Mouse (Mus musculus): ENCODE results near the gene Prmt3. TPM values are rescaled to one million over a fixed set of nuclear protein-coding genes. Genes with fewer than 3 reads are reported as not detected.

Prmt3 gene
- 10 to 100 TPM; 32.7 to 51.7 TPM for total RNA-seq (2021)
- long read RNA-seq, experiment 1, transcript Prmt3-201 (16 exons, 2,507 nt): major isoform, 48 of 61 reads
- long read RNA-seq, experiment 1, partial matches to known transcripts: 1 of 61 reads
- long read RNA-seq, experiment 1, other reads (novel, unspliced or antisense): 11 of 61 reads
- long read RNA-seq, experiment 2, transcript Prmt3-201 (16 exons, 2,507 nt): major isoform, 16 of 23 reads
- long read RNA-seq, experiment 2, partial matches to known transcripts: 2 of 23 reads
- long read RNA-seq, experiment 2, other reads (novel, unspliced or antisense): 4 of 23 reads

DNA sequence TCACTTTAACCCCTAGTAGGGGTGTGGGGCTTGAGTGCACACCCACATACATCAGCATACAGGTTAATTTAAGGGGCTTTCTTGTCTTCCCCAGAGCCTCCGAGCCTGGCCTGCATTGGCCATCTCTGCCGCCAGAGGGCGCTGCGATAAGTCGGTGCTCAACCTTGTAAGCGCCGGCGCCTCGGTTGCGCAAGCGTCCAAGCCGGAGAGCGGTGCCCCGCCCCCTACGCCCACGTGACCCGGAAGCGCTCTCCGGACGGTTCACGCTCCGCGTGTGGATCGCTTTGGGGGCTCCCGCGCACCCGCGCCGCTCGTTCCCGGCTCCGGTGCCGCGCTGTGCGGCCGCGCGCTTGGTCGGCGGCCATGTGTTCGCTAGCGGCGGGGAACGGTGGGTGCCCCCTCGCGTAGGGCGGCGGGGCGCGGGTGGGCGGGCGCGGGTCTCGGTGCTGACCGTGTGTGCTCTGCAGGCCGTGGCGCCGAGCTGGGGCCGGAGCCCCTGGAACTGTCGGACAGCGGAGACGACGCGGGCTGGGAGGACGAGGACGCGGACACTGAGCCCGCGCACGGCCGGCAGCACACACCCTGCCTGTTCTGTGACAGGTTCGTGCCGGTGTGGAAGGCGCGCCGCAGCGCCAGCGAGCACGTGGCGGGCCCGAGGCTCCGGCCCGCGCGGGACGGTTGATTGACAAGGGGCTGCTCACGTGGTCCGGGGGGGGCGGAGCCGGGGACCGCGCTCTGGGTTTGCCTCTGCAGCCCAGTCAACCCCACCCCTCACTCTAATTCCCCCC lies at the start of gene Prmt3:
Prmt3 (plus strand) TSS at position 233 of the 788 bp plus-strand sequence.
- DNase-seq: peak; percentile 99

DNA sequence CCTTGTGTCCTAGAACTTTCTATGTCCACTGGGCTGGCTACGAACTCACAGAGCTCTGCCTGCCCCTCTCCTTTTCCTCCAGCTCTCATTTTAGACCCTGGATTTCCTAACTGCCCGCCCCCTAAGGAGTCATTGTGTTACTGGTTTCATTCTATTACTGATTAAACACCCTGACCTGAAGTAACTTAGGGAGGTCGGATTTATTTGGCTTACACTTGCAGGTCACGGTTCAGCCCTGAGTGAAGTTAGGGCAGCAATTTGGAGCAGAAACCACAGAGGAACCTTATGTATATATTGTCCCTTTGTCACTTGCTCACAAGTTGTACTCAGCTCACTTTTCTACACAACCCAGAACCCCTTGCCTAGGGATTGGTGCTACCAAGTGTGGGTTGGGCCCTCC lies 43.8 kb upstream of the Prmt3 start:
- no peak for DNase-seq

DNA sequence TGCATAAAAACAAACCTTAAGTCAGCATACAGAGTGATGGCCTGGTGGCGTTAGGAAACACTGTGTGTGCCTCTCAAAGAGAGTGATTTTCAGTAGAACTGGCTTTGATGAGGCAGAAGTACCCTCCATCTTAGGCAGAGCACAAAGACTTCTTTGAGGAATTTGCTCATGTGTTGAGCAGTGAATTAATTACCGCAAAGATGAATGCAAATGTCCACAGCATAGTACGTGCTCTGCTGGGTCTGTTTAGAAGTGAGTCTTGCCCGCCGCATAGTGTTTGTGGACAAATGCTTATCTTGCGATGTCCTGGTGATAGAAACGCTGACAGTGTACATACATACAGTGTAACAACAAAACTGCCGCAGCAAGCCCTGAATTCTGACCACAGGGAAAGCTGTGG lies 38.7 kb upstream of the Prmt3 start:
- no peak for DNase-seq

DNA sequence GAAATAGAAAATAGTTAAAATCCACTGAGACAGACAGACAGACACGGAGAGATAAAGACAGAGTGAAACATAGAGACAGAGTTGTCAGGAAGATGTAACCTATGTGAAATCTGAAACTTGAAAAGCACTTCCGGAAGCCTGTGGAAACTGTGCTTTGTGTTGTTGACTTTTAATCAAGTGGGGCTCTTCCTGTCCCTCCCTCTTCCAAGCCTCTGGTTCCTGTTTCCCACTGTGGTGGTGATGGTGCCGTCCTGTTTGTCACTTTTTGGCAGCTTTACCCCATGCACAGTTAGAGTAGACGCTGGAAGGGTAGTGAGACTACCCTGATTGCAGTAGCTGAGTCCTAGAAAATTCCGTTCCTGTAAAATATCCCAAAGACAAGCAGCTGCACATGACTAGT lies 36.7 kb upstream of the Prmt3 start:
- no peak for DNase-seq

DNA sequence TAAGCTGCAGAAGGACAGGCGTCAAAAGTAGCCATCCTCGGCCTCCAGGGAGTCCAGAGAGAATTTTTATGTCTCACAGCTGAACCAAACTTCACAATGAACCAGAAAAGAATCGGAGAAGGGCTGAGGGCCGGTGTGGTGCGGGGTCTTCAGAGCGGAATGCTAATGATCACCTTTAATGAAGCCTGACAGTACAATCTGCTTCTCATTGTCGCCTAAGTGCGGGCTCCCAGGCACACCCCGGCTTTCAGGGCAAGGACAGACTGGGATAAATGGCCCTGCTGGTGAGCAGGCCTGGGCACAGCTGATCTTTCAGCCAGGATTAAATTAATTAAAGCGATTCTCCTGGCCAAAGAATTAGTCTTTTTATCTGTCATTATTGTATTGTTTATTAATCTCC lies 36.2 kb upstream of the Prmt3 start:
- no peak for DNase-seq

DNA sequence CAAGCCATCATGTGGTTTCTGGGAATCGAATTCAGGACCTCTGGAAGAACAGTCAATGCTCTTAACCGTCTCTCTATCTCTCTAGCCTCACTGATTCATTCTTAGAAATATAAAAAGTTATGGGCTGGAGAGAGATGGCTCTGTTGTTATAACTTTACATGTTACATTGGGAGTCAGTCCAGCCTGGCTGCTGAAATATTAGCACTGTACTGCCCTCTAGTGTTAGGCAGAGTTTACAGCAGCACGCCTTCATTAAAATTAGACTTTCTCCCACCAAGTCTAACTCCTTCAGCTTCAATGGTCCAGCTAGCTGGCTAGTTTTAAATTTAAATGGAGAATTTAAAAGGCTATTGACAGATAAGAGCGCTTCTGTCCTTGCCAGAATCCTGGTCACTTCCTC lies 27.0 kb upstream of the Prmt3 start:
- DNase-seq: peak in 1 of 2 experiments; percentile 32

DNA sequence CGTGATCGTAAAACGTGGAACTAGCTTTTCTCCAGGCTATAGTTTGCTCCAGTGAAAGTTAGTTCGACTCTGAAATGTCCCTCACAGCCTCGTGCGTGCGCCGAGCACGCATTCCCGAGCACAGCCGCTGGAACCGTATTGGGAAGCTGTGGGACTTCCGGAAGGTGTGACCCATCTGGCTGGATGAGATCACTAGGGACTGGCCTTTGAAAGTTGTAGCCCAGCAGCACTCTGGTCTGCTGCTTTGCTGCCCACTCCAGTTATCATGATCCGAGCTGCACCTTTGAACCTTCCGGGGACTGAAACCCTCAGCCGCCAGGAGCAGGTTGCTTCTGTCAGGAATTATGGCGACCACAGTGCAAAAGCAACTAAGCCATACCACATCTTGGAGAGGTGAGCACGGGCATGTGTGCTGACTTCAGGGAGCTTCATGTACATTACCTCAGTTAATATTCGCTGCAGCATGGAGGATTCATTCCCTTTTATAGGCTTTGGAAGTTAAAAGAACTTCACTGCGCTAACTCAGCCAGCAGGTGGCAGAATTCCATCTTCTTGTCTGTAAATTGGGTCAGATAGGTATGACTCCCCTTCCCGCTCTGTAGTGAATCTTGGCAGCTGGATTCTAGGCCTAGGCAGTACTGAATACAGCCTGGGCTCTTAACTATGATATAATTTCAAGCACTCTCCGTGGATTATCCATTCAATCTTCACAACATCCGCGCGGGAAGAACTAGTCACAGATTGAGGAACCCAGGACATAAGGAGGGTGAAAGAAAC lies 25.2 kb upstream of the Prmt3 start:
- peak; percentile 51 to 65 for DNase-seq

DNA sequence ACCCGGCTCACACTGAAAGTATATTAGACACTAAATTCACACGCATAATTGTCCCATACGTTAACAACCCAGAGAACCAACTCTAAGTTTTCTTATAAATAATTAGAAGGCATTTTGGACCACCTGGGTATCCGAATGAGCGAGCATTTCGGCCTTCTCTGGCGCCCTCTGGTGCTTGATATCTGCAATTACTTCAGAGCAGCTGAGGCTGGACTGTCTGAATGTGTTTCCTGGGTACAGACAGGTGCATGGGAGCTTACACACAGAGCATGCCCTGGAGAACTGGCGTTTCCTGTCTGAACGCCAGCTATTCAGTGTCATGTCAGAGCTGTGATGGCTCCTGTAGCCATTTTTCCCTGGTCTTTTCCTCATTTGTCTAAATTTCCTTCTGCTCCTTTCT lies 23.4 kb upstream of the Prmt3 start:
- DNase-seq: peak; percentile 66 to 67

DNA sequence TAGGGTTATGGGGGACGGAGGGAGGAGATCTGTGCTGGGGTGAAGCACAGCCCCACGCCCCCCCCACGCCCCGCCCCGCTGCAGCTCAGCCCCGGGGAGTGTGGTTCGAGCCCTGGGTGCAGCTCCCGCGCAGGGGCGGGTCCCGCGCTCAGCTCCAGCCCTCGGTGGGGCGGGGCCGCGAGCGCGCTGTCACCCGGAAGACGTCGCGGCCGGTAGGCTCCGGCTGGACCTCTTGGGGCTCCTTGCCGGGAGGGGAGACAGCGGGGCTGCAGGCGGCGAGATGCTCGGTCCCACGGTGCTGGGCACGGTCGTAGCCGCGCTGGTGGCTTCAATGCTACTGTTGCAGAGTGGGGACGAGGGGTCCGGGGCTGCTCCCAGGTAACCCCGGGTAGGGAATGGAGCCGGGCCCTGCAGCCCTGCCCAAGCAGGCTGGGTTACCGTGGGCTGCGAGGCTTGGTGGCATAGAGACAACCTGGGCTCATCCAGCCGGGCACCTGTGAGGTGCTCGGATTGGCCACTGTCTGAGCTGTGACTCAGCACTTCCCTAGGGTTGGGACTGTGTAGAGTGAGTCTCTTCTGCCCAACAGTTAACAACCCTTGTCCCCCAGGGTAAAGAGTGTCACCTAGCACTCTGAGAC lies 19.1 kb upstream of the Prmt3 start, which contains the start of gene Htatip2:
Htatip2 (plus strand) TSS at position 182 of the 638 bp plus-strand sequence.
- peak; percentile 77 to 89 for DNase-seq

DNA sequence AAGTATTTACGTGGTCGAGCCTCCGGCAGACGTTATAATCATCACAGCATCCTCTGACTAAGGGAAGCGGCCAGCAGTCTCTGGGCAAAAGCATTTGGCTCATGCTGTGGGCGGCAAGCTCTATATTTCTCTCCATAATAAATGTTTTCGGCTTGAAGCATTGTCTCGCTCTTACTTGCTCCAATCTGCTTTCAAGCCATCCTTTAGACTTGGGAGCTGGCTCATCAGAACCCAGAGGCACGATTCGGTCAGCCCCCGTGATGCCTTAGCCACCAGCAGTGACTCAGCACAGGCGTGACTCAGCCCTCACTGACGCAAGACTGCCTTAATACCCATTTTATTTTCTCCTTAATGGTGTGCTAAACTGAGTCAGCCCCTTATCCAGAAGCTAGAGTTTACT lies 15.5 kb upstream of the Prmt3 start:
- DNase-seq: peak; percentile 86 to 88

DNA sequence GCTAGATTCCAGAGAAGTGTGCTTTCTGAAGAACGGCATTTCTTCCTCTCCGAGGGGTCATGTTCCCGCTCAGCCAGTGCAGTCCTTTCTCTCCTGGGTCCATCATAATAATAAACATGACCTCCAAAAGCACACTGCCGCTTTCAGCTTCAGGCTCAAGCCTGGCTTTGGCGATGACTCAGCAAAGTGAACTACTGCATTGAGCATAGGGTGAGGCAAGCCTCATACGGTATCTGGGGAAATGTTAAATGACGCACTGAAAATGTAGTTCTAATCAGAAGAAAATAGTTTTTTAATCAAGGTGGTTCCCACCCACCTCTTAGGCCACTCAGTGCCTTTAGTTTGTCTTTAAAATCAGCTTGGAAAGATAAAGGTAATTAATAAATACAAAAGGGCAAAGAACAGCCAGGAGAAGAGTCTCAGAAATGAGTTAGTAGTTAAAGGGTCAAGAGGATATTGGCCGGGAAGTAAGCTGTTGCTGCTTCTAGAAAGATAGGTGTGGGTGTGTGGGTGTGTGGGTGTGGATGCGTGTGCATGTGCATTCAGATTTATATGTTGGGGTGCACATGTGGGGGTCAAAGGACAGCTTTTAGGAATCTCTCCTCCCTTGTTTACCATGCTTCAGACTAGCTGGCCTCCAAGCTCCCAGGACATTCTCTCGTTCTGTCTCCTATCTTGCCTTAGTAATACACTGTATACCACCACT lies 14.0 kb upstream of the Prmt3 start:
- peak; percentile 59 to 61 for DNase-seq

DNA sequence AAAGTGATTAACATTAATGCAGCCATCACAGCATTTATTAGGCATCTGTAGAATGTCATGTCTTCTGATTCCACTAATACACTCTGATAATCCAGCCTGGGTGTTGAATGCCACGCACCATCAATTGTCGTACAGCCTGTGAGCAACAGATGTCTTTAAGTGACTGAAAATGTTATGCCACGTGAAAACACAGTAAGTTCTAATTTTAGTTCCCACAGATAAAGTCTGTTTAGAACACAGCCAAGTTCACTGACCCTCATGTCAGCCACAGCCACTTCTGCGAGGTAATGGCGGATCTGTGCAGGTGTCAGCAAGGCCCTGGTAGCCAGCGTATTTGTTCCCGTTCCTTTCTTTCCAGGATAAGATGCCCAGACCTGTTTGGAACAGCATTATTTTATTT lies 12.0 kb upstream of the Prmt3 start:
- no peak for DNase-seq

DNA sequence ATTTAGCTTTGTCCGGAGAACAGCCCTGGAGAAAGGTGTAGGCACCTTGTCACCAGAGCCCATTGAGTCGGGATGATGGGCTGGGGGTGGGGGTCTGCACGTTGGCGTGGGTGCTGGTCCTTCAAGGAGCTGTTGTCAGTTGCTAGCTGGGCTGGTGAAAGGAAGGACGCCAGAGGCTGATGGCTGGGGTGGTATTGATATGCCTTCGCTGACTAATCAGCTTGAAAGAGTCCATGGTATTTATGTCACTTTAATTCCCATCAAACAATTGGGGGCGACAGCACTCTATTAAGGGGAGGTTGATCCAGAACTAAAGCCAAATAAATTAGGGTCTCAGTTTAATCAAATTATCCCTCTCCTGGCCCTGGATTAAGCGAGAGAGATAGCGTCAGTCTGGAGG lies 9.6 kb upstream of the Prmt3 start:
- no peak for DNase-seq

DNA sequence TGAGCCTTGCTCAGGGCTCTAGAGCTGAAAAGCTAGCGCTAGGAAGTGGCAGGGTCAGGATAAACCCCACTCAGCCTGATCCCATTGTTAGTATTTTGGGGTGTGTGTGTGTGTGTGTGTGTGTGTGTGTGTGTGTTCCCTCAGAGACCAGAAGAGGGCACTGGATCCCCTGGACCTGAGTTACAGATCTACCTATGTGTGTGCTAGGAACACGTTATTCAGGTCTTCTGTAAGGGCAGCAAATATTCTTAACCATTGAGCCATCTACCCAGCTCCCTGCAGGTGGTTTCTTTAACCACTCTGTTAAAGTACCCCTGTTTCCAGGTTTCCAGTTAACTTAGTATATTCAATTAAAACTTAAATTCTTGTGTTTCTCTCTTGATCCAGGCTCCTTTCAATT lies 3.8 kb upstream of the Prmt3 start:
- no peak for DNase-seq

DNA sequence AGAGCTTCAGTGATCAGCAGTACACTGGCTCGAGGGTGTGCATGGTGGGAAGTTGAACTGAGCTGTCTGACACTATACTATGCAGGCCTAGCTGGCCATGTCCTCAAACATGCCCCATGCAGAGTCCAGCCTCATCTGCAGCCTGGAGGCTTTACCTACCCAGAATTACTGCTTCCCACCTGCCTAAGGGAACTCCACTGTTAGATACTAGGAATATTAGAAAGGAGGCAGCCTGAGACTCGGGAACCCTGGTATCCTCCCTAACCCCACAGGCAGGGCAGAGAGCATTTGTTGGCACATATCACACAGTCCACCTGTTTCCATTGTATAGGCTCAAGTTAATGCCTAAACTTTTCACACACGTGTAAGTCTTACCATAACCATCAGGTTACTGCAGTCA lies 561 bp upstream of the Prmt3 start:
- DNase-seq: no peak

DNA sequence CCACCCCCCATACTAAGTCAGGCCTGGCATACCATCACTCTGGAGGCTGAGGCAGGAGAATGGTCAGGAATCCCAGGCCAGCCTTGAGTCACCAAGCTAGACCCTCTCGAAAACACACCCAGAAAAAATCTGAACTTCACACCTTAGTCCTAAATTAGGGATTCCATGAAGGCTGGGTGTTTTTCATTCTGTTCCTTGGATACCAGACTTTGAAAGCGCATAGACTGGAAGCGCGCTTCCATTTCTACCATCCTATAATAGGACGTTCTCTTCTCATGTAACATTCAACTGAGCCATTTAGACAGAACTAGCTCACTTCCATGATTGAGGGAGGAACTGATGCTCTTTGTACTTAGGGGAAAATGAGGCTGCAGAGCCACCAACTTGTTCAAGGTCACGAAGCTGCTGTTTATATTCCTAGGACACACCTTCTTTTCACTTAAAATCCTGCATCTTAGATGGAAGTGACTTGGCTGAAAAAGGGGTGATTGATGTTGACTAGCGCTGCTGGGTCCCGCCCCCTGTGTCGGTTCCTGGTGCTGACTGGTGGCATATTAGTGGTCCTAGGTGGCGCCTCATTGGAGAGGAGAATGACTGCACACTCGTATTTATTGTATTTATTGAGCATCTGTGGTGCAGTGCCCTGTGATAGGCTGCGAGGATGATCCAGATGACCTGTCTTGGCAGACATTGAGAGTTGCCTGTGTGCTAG lies 914 bp downstream of the Prmt3 start:
- no peak for DNase-seq

DNA sequence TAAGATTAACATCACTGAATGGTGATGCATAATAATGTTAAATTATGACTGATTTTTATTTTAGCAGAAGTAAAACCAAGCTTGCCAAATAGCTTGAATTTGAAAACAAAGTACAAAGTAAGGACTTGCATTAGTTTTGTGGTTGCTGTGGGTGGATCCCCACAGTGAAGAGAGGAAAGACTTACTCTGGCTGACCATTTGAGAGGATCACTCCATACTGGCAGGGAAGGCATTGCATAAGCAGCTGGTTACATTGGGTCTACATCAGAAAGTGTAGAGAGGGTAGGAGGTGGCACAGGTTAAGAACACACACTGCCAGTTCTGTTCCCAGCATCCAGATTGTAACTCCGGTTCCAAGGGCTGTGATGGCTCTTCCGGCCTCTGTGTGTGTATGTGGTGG lies 4.9 kb downstream of the Prmt3 start:
- DNase-seq: no peak

DNA sequence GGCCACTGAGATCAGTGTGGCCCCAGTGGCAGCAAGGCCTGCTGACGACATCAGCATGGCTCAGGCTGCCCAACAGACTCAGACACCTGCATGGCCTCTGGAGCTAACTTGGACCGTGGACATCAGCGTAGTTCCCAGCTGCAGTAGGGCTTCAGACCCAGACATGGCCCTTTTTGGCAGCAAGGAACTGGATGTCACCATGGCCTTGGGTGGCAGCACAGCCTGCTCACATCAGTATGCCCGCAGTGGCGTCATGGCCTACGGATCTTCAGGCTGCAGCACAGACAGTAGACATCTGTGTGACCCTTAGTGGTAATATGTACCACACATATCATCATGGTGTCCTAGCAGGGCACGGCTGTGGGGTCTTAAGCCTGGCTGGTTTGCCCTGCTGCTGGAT lies 7.0 kb downstream of the Prmt3 start:
- DNase-seq: peak; percentile 37 to 73

DNA sequence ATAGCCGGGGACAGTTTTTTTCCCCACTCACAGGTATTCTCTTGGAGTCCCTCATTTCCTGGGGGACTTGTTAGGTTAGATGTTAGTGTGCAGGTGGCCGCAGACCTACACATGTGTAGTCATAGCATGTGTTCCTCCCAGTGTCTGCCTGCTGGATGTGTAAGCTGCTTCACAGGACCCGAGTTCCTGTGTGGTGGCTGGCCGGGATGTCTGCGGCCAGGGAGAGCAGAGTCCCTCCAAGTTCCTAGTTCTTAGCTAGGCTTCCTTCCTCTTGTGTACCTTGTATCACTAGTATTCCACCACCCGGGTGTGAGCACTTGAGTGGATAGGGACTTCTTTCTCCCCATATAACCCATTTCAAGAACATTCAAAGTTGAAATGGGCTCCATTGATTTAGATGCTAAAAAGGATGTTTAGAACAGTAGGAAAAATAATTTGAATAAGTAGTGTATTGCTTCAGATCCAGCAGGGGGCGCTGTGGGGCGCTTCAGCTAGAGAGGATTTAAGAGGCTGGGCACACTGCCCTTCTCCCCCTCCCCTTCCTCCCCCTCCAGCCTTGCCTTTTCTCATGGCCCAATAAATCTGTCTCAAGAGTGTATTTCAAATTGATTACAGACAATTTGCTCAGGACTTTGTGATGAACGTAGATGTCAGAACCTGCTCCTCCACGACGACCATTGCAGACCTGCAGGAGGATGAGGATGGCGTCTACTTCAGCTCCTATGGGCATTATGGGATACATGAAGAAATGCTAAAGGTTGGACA lies 8.7 kb downstream of the Prmt3 start:
- DNase-seq: peak; percentile 78 to 84

DNA sequence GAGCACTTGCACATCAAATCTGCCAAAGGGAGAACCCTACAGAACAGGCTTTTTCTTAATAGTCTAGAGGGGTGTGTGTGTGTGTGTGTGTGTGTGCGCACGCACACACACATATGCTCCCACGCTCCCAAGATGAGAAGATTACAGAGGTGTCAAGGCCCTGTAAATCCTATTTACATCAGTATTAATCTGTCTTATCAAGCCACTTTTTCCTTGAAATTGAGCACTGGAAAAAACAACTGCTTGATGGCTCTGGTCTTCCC lies 9.2 kb downstream of the Prmt3 start:
- no peak for DNase-seq

DNA sequence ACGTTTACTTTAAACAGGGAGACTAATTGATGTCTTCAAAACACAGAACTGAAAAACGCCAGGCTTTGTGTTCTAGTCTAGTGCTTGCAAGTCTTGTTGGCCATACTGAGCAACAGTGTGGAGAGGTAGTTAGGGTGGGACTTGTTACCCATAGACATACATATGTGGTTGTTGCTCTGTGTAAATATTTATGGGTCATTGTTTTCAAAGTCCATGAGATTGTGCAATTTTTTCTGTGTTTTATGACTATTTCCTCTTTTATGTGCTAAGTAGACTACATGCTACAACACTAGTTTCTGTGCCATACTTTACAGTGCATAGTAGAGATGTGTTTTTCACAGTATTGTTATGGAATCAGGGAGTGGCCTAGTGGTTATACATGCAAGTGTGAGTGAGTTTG lies 16.2 kb downstream of the Prmt3 start:
- DNase-seq: no peak
